Mouse (Mus musculus) testis, adult 2 months (tissue): Measurements from ENCODE around the gene Esr2. TPM values are rescaled to one million over a fixed set of nuclear protein-coding genes. Genes with fewer than 3 reads are reported as not detected.

Experiments used
- H3K27ac ChIP-seq: fragments of 200-500 bp; 2 replicates; pipeline ENCODE4 v1.5.1; 2012; ENCODE audit warnings: low read depth, low read length; ENCODE audit not compliant: control insufficient read depth, insufficient read depth
- H3K27me3 ChIP-seq: fragments of 200-500 bp; 2 replicates; pipeline ENCODE4 v1.6.1; 2012; ENCODE audit warnings: mild to moderate bottlenecking, low read length, moderate library complexity; ENCODE audit not compliant: control insufficient read depth, insufficient read depth
- H3K36me3 ChIP-seq: fragments of 200-500 bp; 2 replicates; pipeline ENCODE4 v1.6.1; 2012; ENCODE audit warnings: mild to moderate bottlenecking, low read length; ENCODE audit not compliant: control insufficient read depth, insufficient read depth
- H3K4me1 ChIP-seq: fragments of 200-500 bp; 2 replicates; pipeline ENCODE4 v1.6.1; 2012; ENCODE audit warnings: low read length; ENCODE audit not compliant: control insufficient read depth, insufficient read depth
- H3K4me3 ChIP-seq: fragments of 200-500 bp; 2 replicates; pipeline ENCODE4 v1.5.1; 2012; ENCODE audit warnings: low read depth, mild to moderate bottlenecking, low read length, moderate library complexity, mixed read lengths; ENCODE audit not compliant: control insufficient read depth
- CTCF ChIP-seq: fragments of 200-500 bp; IDR thresholded peaks from 2 replicates; pipeline ENCODE4 v1.5.1; 2012; ENCODE audit warnings: low read depth, mild to moderate bottlenecking, inconsistent platforms, low read length, moderate library complexity; ENCODE audit not compliant: control insufficient read depth, insufficient read depth, insufficient replicate concordance
- POLR2A ChIP-seq: fragments of 200-500 bp; IDR thresholded peaks from 2 replicates; pipeline ENCODE4 v1.6.1; 2012; ENCODE audit warnings: low read depth, mild to moderate bottlenecking, inconsistent platforms, low read length, moderate library complexity; ENCODE audit not compliant: control insufficient read depth
- polyA plus RNA-seq: library from polyadenylated mRNA; depleted of rRNA; stranded (reverse); fragments of >200 nt; gene quantifications from 2 replicates; pipeline ENCODE4 v1.2.3, GENCODE M21; 2012

Esr2 gene
- polyA plus RNA-seq, 1 experiment = 0.19 TPM

DNA sequence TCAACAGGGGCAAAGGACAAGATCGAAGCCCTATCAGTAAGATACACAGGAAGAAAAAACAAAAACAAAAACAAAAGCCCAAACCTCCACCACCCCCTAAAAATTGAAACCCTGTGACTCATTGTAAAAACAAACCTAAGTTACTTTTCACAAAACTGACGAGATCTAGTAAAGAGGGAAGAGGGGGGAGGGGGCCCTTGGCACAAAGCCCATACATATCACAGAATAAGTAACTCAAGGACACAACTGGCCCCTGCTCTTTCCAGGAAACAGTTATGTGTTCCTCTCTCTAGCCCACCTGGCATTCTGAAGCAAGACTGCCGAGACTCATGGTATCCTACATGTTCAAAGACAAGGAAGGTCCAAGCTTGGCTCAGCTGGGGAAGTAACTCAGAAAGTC lies 48.8 kb downstream of the Esr2 start:
- Histone ChIP-seq H3K4me1 (no peaks in the 10 kb centered on the region), H3K27me3 (no peaks in the 10 kb centered on the region), H3K4me3 (no peak overlapping the region), H3K36me3 (no peaks in the 10 kb centered on the region), H3K27ac (no peak overlapping the region)
- TF ChIP-seq POLR2A (no peak), CTCF (no peak)

DNA sequence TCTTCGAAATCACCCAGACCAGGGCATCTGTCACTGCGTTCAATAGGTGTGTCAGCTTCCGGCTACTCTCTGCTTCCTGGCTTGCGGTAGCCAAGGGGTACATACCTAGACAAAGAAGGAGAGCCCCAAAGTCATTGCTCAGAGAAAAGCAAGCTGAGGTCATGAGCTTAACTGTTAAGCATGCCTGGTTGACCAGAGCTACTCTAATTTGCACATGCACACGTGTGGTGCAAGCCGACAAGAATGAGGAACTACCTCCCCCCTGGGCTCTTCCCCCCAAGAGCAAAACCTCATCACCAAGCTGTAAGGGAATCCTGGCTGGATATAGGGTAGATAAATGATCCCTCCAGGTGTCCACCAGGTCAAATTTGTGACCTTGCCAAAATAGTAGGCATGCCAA lies 53.8 kb downstream of the Esr2 start:
- H3K27ac ChIP-seq = no peak overlapping the region
- TF ChIP-seq CTCF (no peak), POLR2A (no peak)
- no peaks in the 10 kb centered on the region for H3K27me3 ChIP-seq
- no peaks in the 10 kb centered on the region for H3K36me3 ChIP-seq
- no peak overlapping the region for H3K4me3 ChIP-seq
- H3K4me1 ChIP-seq = no peaks in the 10 kb centered on the region

DNA sequence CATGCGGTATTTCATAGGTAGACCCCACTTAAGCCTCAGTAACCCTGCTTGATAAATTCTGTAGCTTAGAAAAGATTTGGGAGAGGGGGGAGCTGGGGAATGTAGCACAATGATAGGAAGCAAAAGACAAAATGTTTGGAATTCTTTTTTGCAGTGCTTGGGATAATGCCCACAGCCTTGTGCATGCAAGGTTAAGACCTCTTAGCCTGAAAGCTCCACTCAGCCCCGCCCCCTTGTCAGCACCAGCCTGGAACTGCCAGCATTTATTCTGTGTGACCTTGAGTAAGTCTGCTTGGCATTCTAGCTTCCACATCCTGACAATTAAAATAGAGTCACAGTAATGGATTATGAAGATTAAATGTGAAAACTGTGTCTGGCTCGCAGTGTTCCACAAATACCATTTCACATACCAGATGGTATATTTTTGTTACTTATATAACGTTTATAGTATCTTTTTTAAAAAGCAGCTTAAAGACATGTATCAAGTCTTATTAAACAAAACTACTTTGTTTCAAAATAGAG lies 59.4 kb downstream of the Esr2 start:
- no peak overlapping the region for H3K27ac ChIP-seq
- no peak for TF ChIP-seq POLR2A
- no peak for TF ChIP-seq CTCF
- H3K4me1 ChIP-seq = no peaks in the 10 kb centered on the region
- H3K27me3 ChIP-seq = no peaks in the 10 kb centered on the region
- H3K36me3 ChIP-seq = no peaks in the 10 kb centered on the region
- H3K4me3 ChIP-seq = no peak overlapping the region

GRCm38 (mm10) chr12:76116577-76116976 lies 60.5 kb downstream of the Esr2 start:
- Histone ChIP-seq H3K27ac (no peak overlapping the region), H3K27me3 (no peaks in the 10 kb centered on the region), H3K36me3 (no peaks in the 10 kb centered on the region), H3K4me1 (no peaks in the 10 kb centered on the region), H3K4me3 (no peak overlapping the region)
- TF ChIP-seq CTCF = no peak
- no peak for TF ChIP-seq POLR2A

GRCm38 (mm10) chr12:76111046-76111445 lies 66.0 kb downstream of the Esr2 start:
- no peaks in the 10 kb centered on the region for H3K36me3 ChIP-seq

GRCm38 (mm10) chr12:76109646-76110405 lies 67.2 kb downstream of the Esr2 start:
- Histone ChIP-seq H3K4me1 (no peaks in the 10 kb centered on the region; the same call in 1 of the 2 replicates), H3K36me3 (no peaks in the 10 kb centered on the region), H3K4me3 (no peak overlapping the region), H3K27ac (no peak overlapping the region), H3K27me3 (no peaks in the 10 kb centered on the region)
- TF ChIP-seq CTCF = no peak
- TF ChIP-seq POLR2A = no peak

More at GRCm38 (mm10) chr12:76111046-76111445, 66.0 kb downstream of the Esr2 start:
- no peak overlapping the region for H3K4me3 ChIP-seq
- no peaks in the 10 kb centered on the region for H3K27me3 ChIP-seq
- no peaks in the 10 kb centered on the region; the same call in 1 of the 2 replicates for H3K4me1 ChIP-seq
- H3K27ac ChIP-seq = no peak overlapping the region
- TF ChIP-seq CTCF = no peak

GRCm38 (mm10) chr12:76104596-76105351 lies 72.3 kb downstream of the Esr2 start:
- Histone ChIP-seq H3K4me3 (no peak overlapping the region), H3K27ac (no peak overlapping the region), H3K27me3 (no peaks in the 10 kb centered on the region), H3K36me3 (no peaks in the 10 kb centered on the region), H3K4me1 (no peaks in the 10 kb centered on the region; the same call in 1 of the 2 replicates)
- no peak for TF ChIP-seq POLR2A
- no peak for TF ChIP-seq CTCF

- Histone ChIP-seq H3K27me3 (no peaks in the 10 kb centered on the region), H3K27ac (no peak overlapping the region), H3K4me1 (no peaks in the 10 kb centered on the region), H3K4me3 (no peak overlapping the region), H3K36me3 (no peaks in the 10 kb centered on the region)
- TF ChIP-seq POLR2A (no peak), CTCF (no peak)
These were observed 74.4 kb downstream of the Esr2 start for GRCm38 (mm10) chr12:76102621-76103020.
